Mouse (Mus musculus) hindbrain, embryonic 13.5 days (tissue): Measurements from ENCODE around the gene Panx2. TPM values are rescaled to one million over a fixed set of nuclear protein-coding genes. Genes with fewer than 3 reads are reported as not detected.

ENCODE experiments used
- ATAC-seq: fragments of 200-750 bp; cut with Nextera tagmentation; 2 replicates; pipeline ENCODE4 v1.8.0; 2017; ENCODE audit warnings: moderate TSS enrichment; ENCODE audit not compliant: low FRiP score
- H3K27ac ChIP-seq: fragments of 300-500 bp; sonication (generic); 2 replicates; pipeline ENCODE4 v1.5.1; 2015; ENCODE audit warnings: inconsistent platforms, mild to moderate bottlenecking, moderate library complexity
- H3K27me3 ChIP-seq: fragments of 300-500 bp; sonication (generic); 2 replicates; pipeline ENCODE4 v1.6.1; 2015; ENCODE audit warnings: mild to moderate bottlenecking, inconsistent platforms
- H3K36me3 ChIP-seq: fragments of 300-500 bp; sonication (generic); 2 replicates; pipeline ENCODE4 v1.6.1; 2015; ENCODE audit warnings: mild to moderate bottlenecking, inconsistent platforms
- H3K4me1 ChIP-seq: fragments of 300-500 bp; sonication (generic); replicated peaks from 2 replicates; pipeline ENCODE4 v1.6.1; 2015; ENCODE audit warnings: inconsistent platforms
- H3K4me2 ChIP-seq: fragments of 300-500 bp; sonication (generic); 2 replicates; pipeline ENCODE4 v1.6.1; 2015; ENCODE audit warnings: inconsistent platforms, mild to moderate bottlenecking, moderate library complexity
- H3K4me3 ChIP-seq: fragments of 300-500 bp; sonication (generic); 2 replicates; pipeline ENCODE4 v1.5.1; 2015; ENCODE audit warnings: mild to moderate bottlenecking, inconsistent platforms
- H3K9ac ChIP-seq: fragments of 300-500 bp; sonication (generic); 2 replicates; pipeline ENCODE4 v1.6.1; 2015; ENCODE audit warnings: mild to moderate bottlenecking, inconsistent platforms
- H3K9me3 ChIP-seq: fragments of 300-500 bp; sonication (generic); 2 replicates; pipeline ENCODE4 v1.6.1; 2016; ENCODE audit warnings: inconsistent platforms
- WGBS: fragments of 180-500 bp; shearing (Covaris S2); methylation state at CpG from one replicate; pipeline ENCODE4 v1.1.7; 2015; 5-methylcytosine and 5-hydroxymethylcytosine counted together
- polyA plus RNA-seq: library from polyadenylated mRNA; unstranded; fragments of >200 nt; fragmentation: Nextera tagmentation; extraction: Ambion mirVana; gene quantifications from 2 replicates; pipeline ENCODE4 v1.2.1, GENCODE M21; 2015

The Panx2 gene
- polyA plus RNA-seq = 3.8 and 4.1 TPM in 2 replicates

GRCm38 (mm10) chr15:89059161-89059931, at the start of gene Panx2:
Gene Panx2 (plus strand): TSS chr15:89059734.
- Histone ChIP-seq H3K4me2 (peak within 1 kb of the TSS; percentile 83), H3K4me3 (peak within 1 kb of the TSS; percentile 66), H3K9me3 (no peaks in the 10 kb centered on the region), H3K36me3 (no peaks in the 10 kb centered on the region), H3K9ac (peak within 1 kb of the TSS; percentile 82), H3K27ac (peak within 1 kb of the TSS; percentile 83), H3K27me3 (peaks cover 53% of the 10 kb centered on the region), H3K4me1 (peaks cover 27% of the 10 kb centered on the region)
- WGBS = 1% methylated on average over 34 of the region's 57 CpGs
- peak; percentile 60 for ATAC-seq

DNA sequence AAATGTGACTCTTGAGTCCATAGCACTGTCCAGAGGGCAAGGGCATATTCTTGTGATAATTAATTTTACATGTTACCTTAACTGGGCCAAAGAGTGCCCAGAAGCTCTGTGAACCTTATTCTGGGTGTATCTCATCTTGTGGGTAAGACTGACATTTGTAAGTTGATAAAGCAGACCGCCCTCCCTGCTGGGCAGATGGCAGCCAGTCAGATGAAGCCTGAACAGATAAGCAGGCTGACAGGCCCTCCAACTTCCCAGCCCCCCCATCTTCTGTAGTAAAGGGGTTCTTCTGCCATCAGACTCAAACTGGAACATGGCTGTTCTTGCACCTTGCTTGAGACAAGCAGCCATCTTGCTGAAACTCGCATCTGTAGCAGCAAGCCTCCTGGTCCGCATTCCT, 42.8 kb upstream of the Panx2 start:
- H3K9me3 ChIP-seq = no peaks in the 10 kb centered on the region
- no peak for ATAC-seq
- H3K4me3 ChIP-seq = no peak overlapping the region
- no peaks in the 10 kb centered on the region for H3K36me3 ChIP-seq
- no peak overlapping the region for H3K9ac ChIP-seq
- no peaks in the 10 kb centered on the region for H3K4me1 ChIP-seq
- H3K4me2 ChIP-seq = no peak overlapping the region
- WGBS = 93% methylated on average over 3 of the region's 3 CpGs
- no peak overlapping the region for H3K27ac ChIP-seq
- H3K27me3 ChIP-seq = no peaks in the 10 kb centered on the region

GRCm38 (mm10) chr15:89020085-89020484, 39.4 kb upstream of the Panx2 start:
- WGBS = 83% methylated on average over 7 of the region's 7 CpGs

GRCm38 (mm10) chr15:89020492-89020891, 39.0 kb upstream of the Panx2 start:
- H3K36me3 ChIP-seq = no peaks in the 10 kb centered on the region
- no peak overlapping the region for H3K27ac ChIP-seq
- no peaks in the 10 kb centered on the region for H3K4me1 ChIP-seq
- WGBS = 86% methylated on average over 7 of the region's 7 CpGs
- no peaks in the 10 kb centered on the region for H3K27me3 ChIP-seq
- no peak for ATAC-seq
- no peak overlapping the region for H3K4me3 ChIP-seq
- no peak overlapping the region for H3K9ac ChIP-seq
- H3K9me3 ChIP-seq = no peaks in the 10 kb centered on the region
- H3K4me2 ChIP-seq = no peak overlapping the region

More at GRCm38 (mm10) chr15:89020085-89020484, 39.4 kb upstream of the Panx2 start:
- Histone ChIP-seq H3K27ac (no peak overlapping the region), H3K9ac (no peak overlapping the region), H3K36me3 (no peaks in the 10 kb centered on the region), H3K9me3 (no peaks in the 10 kb centered on the region), H3K27me3 (no peaks in the 10 kb centered on the region), H3K4me2 (no peak overlapping the region), H3K4me1 (no peaks in the 10 kb centered on the region), H3K4me3 (no peak overlapping the region)
- no peak for ATAC-seq

DNA sequence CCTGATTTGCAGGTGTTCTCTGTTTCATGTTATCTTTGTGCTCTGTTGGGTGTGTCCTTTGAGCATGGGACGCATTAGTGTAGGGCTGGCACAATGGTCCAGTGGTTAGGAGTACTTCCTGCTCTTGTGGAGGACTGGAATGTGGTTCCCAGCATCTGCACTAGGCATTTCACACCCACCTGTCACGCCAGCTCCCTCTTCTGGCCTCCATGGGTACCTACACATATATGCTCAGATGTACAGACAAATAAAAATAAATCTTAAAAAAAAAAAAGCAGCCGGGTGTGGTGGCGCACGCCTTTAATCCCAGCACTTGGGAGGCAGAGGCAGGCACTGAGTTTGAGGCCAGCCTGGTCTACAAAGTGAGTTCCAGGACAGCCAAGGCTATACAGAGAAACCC, 15.2 kb upstream of the Panx2 start:
- WGBS = 79% methylated on average over 5 of the region's 5 CpGs
- peaks cover 4% of the 10 kb centered on the region; the same call in 1 of the 2 replicates for H3K9me3 ChIP-seq
- no peak overlapping the region for H3K4me2 ChIP-seq
- no peaks in the 10 kb centered on the region for H3K4me1 ChIP-seq
- H3K27ac ChIP-seq = no peak overlapping the region
- no peak for ATAC-seq
- H3K4me3 ChIP-seq = no peak overlapping the region
- no peaks in the 10 kb centered on the region for H3K36me3 ChIP-seq
- H3K27me3 ChIP-seq = no peaks in the 10 kb centered on the region
- H3K9ac ChIP-seq = no peak overlapping the region

DNA sequence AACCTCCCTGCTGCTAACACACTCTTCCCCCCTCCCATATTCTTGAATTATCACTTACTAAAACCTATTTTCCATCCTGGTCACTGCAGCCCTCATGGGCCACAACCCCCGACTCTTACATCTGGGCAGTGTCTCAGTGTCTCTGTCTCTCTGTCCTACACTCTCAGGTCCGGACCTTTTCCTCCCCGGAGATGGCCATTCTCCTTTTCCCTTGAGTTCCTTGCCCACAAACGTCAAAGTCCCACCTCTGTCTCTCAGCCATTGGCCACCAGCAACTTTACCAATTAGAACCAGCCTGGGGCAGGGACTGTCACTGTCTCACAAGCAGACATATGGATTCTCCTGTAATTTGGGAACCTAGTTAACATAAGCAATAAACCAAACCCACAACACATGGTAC, 13.2 kb upstream of the Panx2 start:
- WGBS = 82% methylated on average over 4 of the region's 4 CpGs
- H3K27me3 ChIP-seq = no peaks in the 10 kb centered on the region
- H3K36me3 ChIP-seq = no peaks in the 10 kb centered on the region
- H3K4me3 ChIP-seq = no peak overlapping the region
- no peak overlapping the region for H3K9ac ChIP-seq
- no peak overlapping the region for H3K27ac ChIP-seq
- H3K4me1 ChIP-seq = no peaks in the 10 kb centered on the region
- no peak for ATAC-seq
- H3K9me3 ChIP-seq = peaks cover 4% of the 10 kb centered on the region; the same call in 1 of the 2 replicates
- no peak overlapping the region for H3K4me2 ChIP-seq

DNA sequence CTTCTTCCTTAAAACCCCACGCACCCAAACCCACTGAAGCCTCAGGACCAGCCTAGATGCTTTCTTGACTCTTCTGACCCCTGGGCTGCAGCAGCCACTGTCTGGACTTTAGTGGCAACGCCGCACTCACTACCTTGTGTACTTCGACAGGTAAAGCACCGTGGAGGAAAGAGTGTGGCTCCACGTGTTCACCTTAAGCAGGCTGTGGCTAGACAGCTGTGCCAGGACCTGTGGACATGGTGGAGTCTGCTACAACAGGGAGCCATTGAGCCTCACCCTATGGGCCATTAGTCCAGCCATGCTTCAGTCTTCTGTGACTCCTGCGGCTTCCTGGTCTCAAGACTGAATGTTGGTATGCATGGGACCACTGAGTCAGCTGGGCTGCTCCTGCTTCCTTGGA, 4.9 kb upstream of the Panx2 start:
- peaks cover 23% of the 10 kb centered on the region for H3K27me3 ChIP-seq
- H3K9me3 ChIP-seq = no peaks in the 10 kb centered on the region
- H3K9ac ChIP-seq = no peak overlapping the region
- H3K27ac ChIP-seq = no peak overlapping the region
- no peaks in the 10 kb centered on the region for H3K36me3 ChIP-seq
- WGBS = 91% methylated on average over 7 of the region's 7 CpGs
- no peak overlapping the region for H3K4me3 ChIP-seq
- no peak overlapping the region for H3K4me2 ChIP-seq
- no peak for ATAC-seq
- peaks cover 8% of the 10 kb centered on the region; the same call in 1 of the 2 replicates for H3K4me1 ChIP-seq

- Histone ChIP-seq H3K4me3 (peak overlapping the region; percentile 66), H3K9ac (peak overlapping the region; percentile 82)
- no peak for ATAC-seq
Measured at GRCm38 (mm10) chr15:89058736-89059135, 798 bp upstream of the Panx2 start.

GRCm38 (mm10) chr15:89060032-89060681, 623 bp downstream of the Panx2 start:
- peak overlapping the region; percentile 82 for H3K9ac ChIP-seq
- ATAC-seq = peak; percentile 66
- H3K4me2 ChIP-seq = peak overlapping the region; percentile 83
- H3K4me3 ChIP-seq = peak overlapping the region; percentile 66
- peak overlapping the region; percentile 83 for H3K27ac ChIP-seq
- H3K9me3 ChIP-seq = no peaks in the 10 kb centered on the region
- H3K36me3 ChIP-seq = no peaks in the 10 kb centered on the region
- H3K27me3 ChIP-seq = peaks cover 55% of the 10 kb centered on the region
- H3K4me1 ChIP-seq = peaks cover 27% of the 10 kb centered on the region
- WGBS = 2% methylated on average over 44 of the region's 48 CpGs

More at GRCm38 (mm10) chr15:89058736-89059135, 798 bp upstream of the Panx2 start:
- H3K27me3 ChIP-seq = peaks cover 52% of the 10 kb centered on the region
- 31% methylated on average over 6 of the region's 6 CpGs for WGBS
- H3K36me3 ChIP-seq = no peaks in the 10 kb centered on the region
- no peak overlapping the region for H3K27ac ChIP-seq
- peaks cover 27% of the 10 kb centered on the region for H3K4me1 ChIP-seq
- H3K4me2 ChIP-seq = peak overlapping the region; percentile 83
- H3K9me3 ChIP-seq = no peaks in the 10 kb centered on the region

DNA sequence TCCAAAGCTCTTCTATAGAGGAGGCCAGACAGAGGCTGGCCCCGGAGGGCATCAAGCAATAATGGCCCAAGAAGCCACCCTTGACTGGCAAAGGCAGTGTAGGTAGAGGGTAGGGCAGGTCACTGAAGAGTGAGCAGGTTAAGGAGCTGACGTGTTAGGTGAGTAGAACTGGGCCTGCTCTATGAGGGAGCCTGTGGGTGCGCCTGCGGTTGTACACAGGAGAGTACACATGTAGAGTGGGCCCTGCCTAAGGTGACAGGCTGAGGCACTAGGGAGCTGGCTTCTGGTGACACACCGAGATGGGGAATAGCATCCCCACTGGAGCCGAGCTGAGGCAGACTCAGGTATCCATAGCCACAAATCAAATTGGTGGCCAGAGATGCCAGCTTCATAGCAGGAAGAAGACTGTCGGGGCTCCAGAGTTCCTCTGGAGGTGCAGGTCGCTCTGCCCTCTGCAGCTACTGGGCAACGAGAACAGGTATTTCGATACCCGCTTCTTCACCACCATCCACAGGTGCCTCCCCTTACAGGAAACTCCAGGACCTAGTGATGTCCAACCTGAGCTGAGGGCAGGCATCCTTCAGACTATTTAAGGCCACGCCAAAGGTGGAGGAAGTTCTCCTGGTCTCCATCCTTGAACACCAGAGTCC, 1.4 kb downstream of the Panx2 start:
- peak overlapping the region; percentile 83 for H3K4me2 ChIP-seq
- no peaks in the 10 kb centered on the region for H3K9me3 ChIP-seq
- H3K36me3 ChIP-seq = no peaks in the 10 kb centered on the region
- H3K27ac ChIP-seq = no peak overlapping the region
- H3K9ac ChIP-seq = peak overlapping the region; percentile 82
- WGBS = 89% methylated on average over 12 of the region's 12 CpGs
- peaks cover 60% of the 10 kb centered on the region for H3K27me3 ChIP-seq
- peak; percentile 26; the same call in 1 of the 2 replicates for ATAC-seq
- peak overlapping the region; percentile 66 for H3K4me3 ChIP-seq
- H3K4me1 ChIP-seq = peaks cover 27% of the 10 kb centered on the region

DNA sequence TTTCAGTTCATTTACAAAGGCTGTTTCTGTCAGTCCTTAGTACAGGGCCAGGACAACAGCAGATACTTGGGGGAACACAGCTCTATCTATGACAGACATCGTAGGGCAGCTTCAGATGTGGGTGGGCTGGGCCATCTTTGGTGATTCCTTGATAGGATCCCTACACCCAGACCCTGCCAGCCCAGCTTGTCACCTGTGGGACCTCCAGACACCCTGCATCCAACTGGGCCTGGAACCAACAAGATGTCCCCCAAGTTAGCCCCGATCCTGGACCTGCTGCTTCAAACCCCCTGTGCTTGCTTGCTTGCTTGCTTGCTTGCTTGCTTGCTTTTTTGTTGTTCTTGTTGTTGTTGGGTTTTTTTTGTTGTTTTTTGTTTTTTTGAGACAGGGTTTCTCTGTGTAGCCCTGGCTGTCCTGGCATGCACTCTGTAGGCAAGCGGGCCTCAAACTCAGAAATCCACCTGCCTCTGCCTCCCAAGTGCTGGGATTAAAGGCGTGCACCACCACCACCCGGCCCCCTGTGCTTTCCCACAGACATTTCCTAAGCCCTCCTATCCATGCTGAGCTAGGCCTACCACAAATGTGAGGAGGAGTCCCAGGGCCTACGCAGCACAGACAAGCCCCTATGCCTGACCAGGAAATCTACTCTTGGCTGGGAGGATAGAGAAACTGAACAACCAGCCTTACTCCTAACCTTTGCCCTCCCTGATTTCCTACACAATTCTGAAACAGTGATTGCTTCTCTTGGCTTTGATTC, 2.4 kb downstream of the Panx2 start:
- no peak for ATAC-seq
- H3K9me3 ChIP-seq = no peaks in the 10 kb centered on the region
- H3K36me3 ChIP-seq = no peaks in the 10 kb centered on the region
- 87% methylated on average over 6 of the region's 6 CpGs for WGBS
- no peak overlapping the region for H3K4me3 ChIP-seq
- peaks cover 27% of the 10 kb centered on the region for H3K4me1 ChIP-seq
- H3K27ac ChIP-seq = no peak overlapping the region
- H3K9ac ChIP-seq = 0 out of 2 replicates have a peak overlapping the region, but pooled peaks have one; percentile 20
- H3K27me3 ChIP-seq = peaks cover 70% of the 10 kb centered on the region
- 0 out of 2 replicates have a peak overlapping the region, but pooled peaks have one; percentile 83 for H3K4me2 ChIP-seq
